Mouse (Mus musculus): ENCODE data around the gene Cysrt1. TPM values are rescaled to one million over a fixed set of nuclear protein-coding genes. Genes with fewer than 3 reads are reported as not detected.

Cysrt1 gene
- polyA plus RNA-seq, 1 experiment from 2014 or later = 66.0 TPM

- peaks cover 45% of the 10 kb centered on the region for H3K4me1 ChIP-seq (ENCODE audit: control insufficient read depth, insufficient read depth, low read length)
- H3K9ac ChIP-seq (ENCODE audit: low read length) = peak overlapping the region; percentile 82
- H3K9me3 ChIP-seq (replicated peaks; ENCODE audit: control insufficient read depth, low read length) = no peaks in the 10 kb centered on the region
- peaks cover 8% of the 10 kb centered on the region; the same call in 1 of the 2 replicates for H3K36me3 ChIP-seq (ENCODE audit: control insufficient read depth, insufficient read depth, low read length)
- ATAC-seq (ENCODE audit: insufficient read depth, low FRiP score) = no peak
- H3K4me3 ChIP-seq (replicated peaks; ENCODE audit: low read length) = peak overlapping the region; percentile 14
- peaks cover 7% of the 10 kb centered on the region; the same call in 1 of the 2 replicates for H3K27me3 ChIP-seq (ENCODE audit: control insufficient read depth, insufficient read depth, low read length)
- H3K4me2 ChIP-seq (ENCODE audit: low read depth, low read length) = peak overlapping the region; percentile 85
- H3K27ac ChIP-seq (ENCODE audit: low read length) = peak overlapping the region; percentile 90
These were observed 25.0 kb upstream of the Cysrt1 start for GRCm38 (mm10) chr2:25267241-25267640.

- H3K27ac ChIP-seq (ENCODE audit: low read length) = peak overlapping the region; percentile 90
- peaks cover 45% of the 10 kb centered on the region for H3K4me1 ChIP-seq (ENCODE audit: control insufficient read depth, insufficient read depth, low read length)
- H3K4me2 ChIP-seq (ENCODE audit: low read depth, low read length) = peak overlapping the region; percentile 85
- H3K36me3 ChIP-seq (ENCODE audit: control insufficient read depth, insufficient read depth, low read length) = peaks cover 8% of the 10 kb centered on the region; the same call in 1 of the 2 replicates
- peak overlapping the region; percentile 72 for H3K4me3 ChIP-seq (replicated peaks; ENCODE audit: low read length)
- peak overlapping the region; percentile 82 for H3K9ac ChIP-seq (ENCODE audit: low read length)
- peak; percentile 30 for ATAC-seq (ENCODE audit: insufficient read depth, low FRiP score)
- peaks cover 7% of the 10 kb centered on the region; the same call in 1 of the 2 replicates for H3K27me3 ChIP-seq (ENCODE audit: control insufficient read depth, insufficient read depth, low read length)
- no peaks in the 10 kb centered on the region for H3K9me3 ChIP-seq (replicated peaks; ENCODE audit: control insufficient read depth, low read length)
- 24% methylated on average over 2 of the region's 2 CpGs for WGBS
These were observed 24.5 kb upstream of the Cysrt1 start for GRCm38 (mm10) chr2:25266720-25267119.

DNA sequence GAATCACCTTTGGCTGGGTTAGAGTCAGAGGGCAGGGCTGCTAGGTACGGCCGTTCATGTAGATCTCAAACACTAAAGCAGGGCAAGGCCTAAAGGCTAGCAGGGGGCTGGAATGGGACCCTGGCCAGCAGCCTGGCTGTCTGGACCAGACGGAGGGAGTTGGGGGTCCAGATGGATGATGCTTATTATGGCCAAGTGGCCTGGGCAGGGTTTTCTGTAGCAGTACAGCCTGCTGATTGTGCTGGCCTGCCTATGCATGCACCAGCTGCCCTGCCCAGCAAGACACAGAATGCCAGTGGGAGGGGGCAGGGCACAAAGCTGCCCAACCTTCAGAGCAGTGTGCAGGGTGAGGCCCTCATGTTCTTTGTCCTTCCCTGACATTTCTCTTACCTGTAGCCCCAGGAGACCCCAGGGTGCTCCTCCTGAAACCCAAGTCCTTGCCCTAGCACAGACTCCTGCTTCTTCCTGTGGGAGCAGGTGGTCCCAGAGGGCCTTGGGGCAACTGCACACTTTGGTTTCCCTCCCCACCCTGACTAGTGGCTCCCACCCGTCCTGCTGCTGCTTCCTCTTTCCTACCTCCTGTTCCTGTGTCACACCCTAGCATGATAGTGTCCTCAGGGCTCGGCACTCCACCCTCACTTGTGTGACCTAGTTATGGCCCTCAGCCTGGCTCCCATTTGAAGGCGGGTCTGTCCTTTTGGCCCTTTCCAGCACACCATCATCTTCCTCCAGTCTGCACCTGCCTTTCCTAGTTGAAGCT lies 23.8 kb upstream of the Cysrt1 start:
- peaks cover 7% of the 10 kb centered on the region; the same call in 1 of the 2 replicates for H3K27me3 ChIP-seq (ENCODE audit: control insufficient read depth, insufficient read depth, low read length)
- 53% methylated on average over 6 of the region's 6 CpGs for WGBS
- H3K4me3 ChIP-seq (replicated peaks; ENCODE audit: low read length) = peak overlapping the region; percentile 72
- H3K36me3 ChIP-seq (ENCODE audit: control insufficient read depth, insufficient read depth, low read length) = peaks cover 8% of the 10 kb centered on the region; the same call in 1 of the 2 replicates
- peak overlapping the region; percentile 82 for H3K9ac ChIP-seq (ENCODE audit: low read length)
- H3K9me3 ChIP-seq (replicated peaks; ENCODE audit: control insufficient read depth, low read length) = no peaks in the 10 kb centered on the region
- peak overlapping the region; percentile 90 for H3K27ac ChIP-seq (ENCODE audit: low read length)
- ATAC-seq (ENCODE audit: insufficient read depth, low FRiP score) = peak; percentile 16; the same call in 1 of the 2 replicates
- peaks cover 39% of the 10 kb centered on the region for H3K4me1 ChIP-seq (ENCODE audit: control insufficient read depth, insufficient read depth, low read length)
- peak overlapping the region; percentile 85 for H3K4me2 ChIP-seq (ENCODE audit: low read depth, low read length)

DNA sequence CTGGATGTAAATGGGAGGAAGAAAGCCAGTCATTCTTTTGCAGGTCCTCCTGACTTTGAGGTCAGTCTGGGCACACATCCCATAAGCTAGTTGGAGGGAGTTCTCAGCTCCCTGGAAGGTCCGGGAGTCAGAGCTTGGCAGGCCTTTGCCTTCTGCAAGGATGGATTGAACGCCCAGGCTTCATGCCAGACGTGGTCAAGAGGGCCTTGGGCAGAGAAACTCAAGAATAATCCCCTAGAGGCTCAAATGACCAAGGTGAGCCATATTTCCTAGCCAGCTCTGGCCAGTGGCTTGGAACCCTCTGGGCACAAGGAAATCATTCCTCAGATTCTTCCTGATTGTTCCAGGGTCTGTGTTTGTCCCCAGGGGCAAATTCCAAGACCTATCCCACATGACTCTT lies 22.6 kb upstream of the Cysrt1 start:
- ATAC-seq (ENCODE audit: insufficient read depth, low FRiP score) = no peak
- peak overlapping the region; percentile 82 for H3K9ac ChIP-seq (ENCODE audit: low read length)
- H3K4me2 ChIP-seq (ENCODE audit: low read depth, low read length) = peak overlapping the region; percentile 85
- peaks cover 36% of the 10 kb centered on the region for H3K4me1 ChIP-seq (ENCODE audit: control insufficient read depth, insufficient read depth, low read length)
- H3K4me3 ChIP-seq (replicated peaks; ENCODE audit: low read length) = peak overlapping the region; percentile 72
- WGBS = 65% methylated on average over 3 of the region's 3 CpGs
- H3K36me3 ChIP-seq (ENCODE audit: control insufficient read depth, insufficient read depth, low read length) = peaks cover under 1% of the 10 kb centered on the region; the same call in 1 of the 2 replicates
- H3K27me3 ChIP-seq (ENCODE audit: control insufficient read depth, insufficient read depth, low read length) = peaks cover 7% of the 10 kb centered on the region; the same call in 1 of the 2 replicates
- H3K27ac ChIP-seq (ENCODE audit: low read length) = peak overlapping the region; percentile 90; the same call in 1 of the 2 replicates
- H3K9me3 ChIP-seq (replicated peaks; ENCODE audit: control insufficient read depth, low read length) = no peaks in the 10 kb centered on the region

DNA sequence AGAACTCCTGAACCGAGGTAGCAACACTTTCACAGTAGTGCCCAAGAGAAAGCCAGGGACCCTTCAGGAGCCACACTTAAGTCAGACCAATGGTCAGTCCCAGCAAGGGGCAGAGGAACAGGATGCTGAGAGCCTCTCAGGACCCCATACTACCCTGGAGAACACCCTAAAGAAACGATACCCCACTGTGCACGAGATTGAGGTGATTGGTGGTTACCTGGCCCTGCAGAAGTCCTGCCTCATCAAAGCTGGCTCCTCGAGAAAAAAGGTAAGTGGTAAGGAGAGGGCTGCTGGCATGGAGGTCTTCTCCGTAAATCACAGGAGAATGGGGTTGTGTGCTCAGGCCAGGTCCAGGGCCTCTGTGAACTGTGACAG lies 22.0 kb upstream of the Cysrt1 start:
- peak overlapping the region; percentile 90; the same call in 1 of the 2 replicates for H3K27ac ChIP-seq (ENCODE audit: low read length)

DNA sequence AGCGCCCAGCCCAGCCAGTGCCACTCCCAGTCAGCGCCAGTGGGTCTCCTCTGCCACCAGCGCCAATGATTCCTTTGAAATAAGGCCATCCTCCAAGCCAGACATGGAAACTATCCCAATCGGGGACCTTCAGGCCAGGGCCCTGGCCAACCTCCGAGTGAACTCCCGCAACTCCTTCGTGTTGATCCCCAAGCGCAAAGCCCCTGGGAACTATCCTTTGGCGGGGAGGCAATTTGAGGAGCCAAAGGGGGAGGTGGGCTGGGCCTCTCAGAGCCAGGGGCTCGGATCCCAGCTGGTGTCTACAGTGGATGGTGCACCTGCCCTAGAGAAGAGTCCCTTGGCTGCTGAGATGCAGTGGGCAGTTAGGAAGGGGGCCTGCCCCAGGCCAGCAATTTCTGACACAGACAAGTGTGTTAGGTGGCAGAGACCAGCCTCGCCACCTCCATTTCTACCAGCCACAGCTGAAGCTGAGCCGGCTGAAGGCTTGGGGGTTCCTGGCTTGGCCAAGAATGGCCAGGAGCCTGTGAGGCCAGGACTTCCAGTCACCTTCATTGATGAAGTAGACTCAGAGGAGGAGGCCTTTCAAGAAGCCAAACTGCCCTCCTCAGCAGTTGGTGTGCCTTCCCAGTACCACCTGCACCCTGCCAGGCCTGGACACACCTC lies 21.5 kb upstream of the Cysrt1 start:
- peak overlapping the region; percentile 85 for H3K4me2 ChIP-seq (ENCODE audit: low read depth, low read length)
- H3K9me3 ChIP-seq (replicated peaks; ENCODE audit: control insufficient read depth, low read length) = no peaks in the 10 kb centered on the region
- peak overlapping the region; percentile 82 for H3K9ac ChIP-seq (ENCODE audit: low read length)
- no peak overlapping the region; the same call in 1 of the 2 replicates for H3K27ac ChIP-seq (ENCODE audit: low read length)
- 22% methylated on average over 12 of the region's 12 CpGs for WGBS
- H3K36me3 ChIP-seq (ENCODE audit: control insufficient read depth, insufficient read depth, low read length) = no peaks in the 10 kb centered on the region; the same call in 1 of the 2 replicates
- peak overlapping the region; percentile 72 for H3K4me3 ChIP-seq (replicated peaks; ENCODE audit: low read length)
- peaks cover 7% of the 10 kb centered on the region; the same call in 1 of the 2 replicates for H3K27me3 ChIP-seq (ENCODE audit: control insufficient read depth, insufficient read depth, low read length)
- no peak for ATAC-seq (ENCODE audit: insufficient read depth, low FRiP score)
- H3K4me1 ChIP-seq (ENCODE audit: control insufficient read depth, insufficient read depth, low read length) = peaks cover 36% of the 10 kb centered on the region

More for the DNA sequence above, 22.0 kb upstream of the Cysrt1 start:
- no peak for ATAC-seq (ENCODE audit: insufficient read depth, low FRiP score)
- Histone ChIP-seq H3K9me3 (replicated peaks; ENCODE audit: control insufficient read depth, low read length) (no peaks in the 10 kb centered on the region), H3K9ac (ENCODE audit: low read length) (peak overlapping the region; percentile 82), H3K4me3 (replicated peaks; ENCODE audit: low read length) (peak overlapping the region; percentile 72), H3K27me3 (ENCODE audit: control insufficient read depth, insufficient read depth, low read length) (peaks cover 7% of the 10 kb centered on the region; the same call in 1 of the 2 replicates), H3K4me1 (ENCODE audit: control insufficient read depth, insufficient read depth, low read length) (peaks cover 36% of the 10 kb centered on the region), H3K36me3 (ENCODE audit: control insufficient read depth, insufficient read depth, low read length) (no peaks in the 10 kb centered on the region; the same call in 1 of the 2 replicates), H3K4me2 (ENCODE audit: low read depth, low read length) (peak overlapping the region; percentile 85)
- WGBS = 77% methylated on average over 5 of the region's 5 CpGs

- WGBS = under 1% methylated on average over 82 of the region's 82 CpGs
- Histone ChIP-seq H3K4me3 (replicated peaks; ENCODE audit: low read length) (peak overlapping the region; percentile 72), H3K27me3 (ENCODE audit: control insufficient read depth, insufficient read depth, low read length) (peaks cover 7% of the 10 kb centered on the region; the same call in 1 of the 2 replicates), H3K27ac (ENCODE audit: low read length) (peak overlapping the region; percentile 60), H3K4me1 (ENCODE audit: control insufficient read depth, insufficient read depth, low read length) (peaks cover 36% of the 10 kb centered on the region), H3K9me3 (replicated peaks; ENCODE audit: control insufficient read depth, low read length) (no peaks in the 10 kb centered on the region), H3K36me3 (ENCODE audit: control insufficient read depth, insufficient read depth, low read length) (no peaks in the 10 kb centered on the region), H3K9ac (ENCODE audit: low read length) (peak overlapping the region; percentile 82), H3K4me2 (ENCODE audit: low read depth, low read length) (peak overlapping the region; percentile 85)
- ATAC-seq (ENCODE audit: insufficient read depth, low FRiP score) = no peak
These were observed 20.8 kb upstream of the Cysrt1 start for GRCm38 (mm10) chr2:25262795-25263622.

DNA sequence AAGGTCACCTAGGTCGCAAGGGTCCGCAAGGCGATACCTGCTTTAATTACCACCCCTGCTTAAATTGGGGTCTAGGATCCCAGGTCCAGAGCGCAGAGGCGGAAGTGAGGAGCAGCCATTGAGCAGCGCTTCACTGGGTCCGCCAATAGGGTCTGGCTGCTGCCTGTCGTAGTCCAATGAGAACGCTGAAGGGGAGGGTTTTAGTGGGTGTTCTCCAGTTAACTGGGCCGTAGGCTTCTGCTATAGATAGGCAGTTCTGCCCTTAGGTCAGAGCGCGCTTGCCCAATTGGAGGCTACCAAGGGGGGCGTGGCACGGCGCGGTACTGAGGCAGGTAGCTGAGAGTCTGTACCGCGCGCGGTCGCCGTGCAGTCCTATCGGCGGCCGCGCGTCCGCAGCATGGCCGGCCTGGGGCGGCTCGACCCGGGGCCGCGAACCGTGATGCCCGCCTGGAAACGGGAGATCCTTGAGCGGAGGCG lies 20.1 kb upstream of the Cysrt1 start, which contains the start of gene Tprn:
Tprn (plus strand) TSS at position 328 of the 477 bp plus-strand sequence.
- WGBS = under 1% methylated on average over 39 of the region's 39 CpGs
- peak; percentile 96 for ATAC-seq (ENCODE audit: insufficient read depth, low FRiP score)
- Histone ChIP-seq H3K36me3 (ENCODE audit: control insufficient read depth, insufficient read depth, low read length) (no peaks in the 10 kb centered on the region), H3K9ac (ENCODE audit: low read length) (peak within 1 kb of the TSS; percentile 82), H3K27ac (ENCODE audit: low read length) (peak within 1 kb of the TSS; percentile 83), H3K4me3 (replicated peaks; ENCODE audit: low read length) (peak within 1 kb of the TSS; percentile 72), H3K9me3 (replicated peaks; ENCODE audit: control insufficient read depth, low read length) (no peaks in the 10 kb centered on the region), H3K27me3 (ENCODE audit: control insufficient read depth, insufficient read depth, low read length) (peaks cover 7% of the 10 kb centered on the region; the same call in 1 of the 2 replicates), H3K4me1 (ENCODE audit: control insufficient read depth, insufficient read depth, low read length) (peaks cover 29% of the 10 kb centered on the region), H3K4me2 (ENCODE audit: low read depth, low read length) (peak within 1 kb of the TSS; percentile 85)

All from stomach, embryonic 16.5 days (tissue).